Mouse (Mus musculus): ENCODE data around the gene Ddx49. TPM values are rescaled to one million over a fixed set of nuclear protein-coding genes. Genes with fewer than 3 reads are reported as not detected.

Ddx49 gene
- polyA plus RNA-seq (2012; rRNA removed; ENCODE audit: low replicate concordance) = 39.0 and 64.2 TPM in 2 replicates

GRCm38 (mm10) chr8:70302358-70302890 is at the start of gene Ddx49, which contains the start of gene Cope:
Gene Ddx49, minus strand, starts transcription at chr8:70302489.
Gene Cope, plus strand, starts transcription at chr8:70302518.

GRCm38 (mm10) chr8:70329124-70329834 is 27.0 kb upstream of the Ddx49 start, which contains the start of gene Gdf1:
Gene Gdf1, plus strand, starts transcription at chr8:70329817.

GRCm38 (mm10) chr8:70315624-70316510 is 13.6 kb upstream of the Ddx49 start, which contains the start of gene Cers1:
Gene Cers1, plus strand, starts transcription at chr8:70315775.

GRCm38 (mm10) chr8:70282603-70283135 is 19.6 kb downstream of the Ddx49 start, which contains the start of gene Homer3:
Gene Homer3, plus strand, starts transcription at chr8:70282827.

Other genes starting within 250 kb of the Ddx49 start
- 3.2 and 4.2 TPM in 2 replicates for gene Tm6sf2, start 229.6 kb downstream of the Ddx49 start, polyA plus RNA-seq (2012; rRNA removed; ENCODE audit: low replicate concordance)
- 0.42 and 0.92 TPM in 2 replicates for gene Hapln4, start 219.0 kb downstream of the Ddx49 start, polyA plus RNA-seq (2012; rRNA removed; ENCODE audit: low replicate concordance)
- 0.50 and 3.3 TPM in 2 replicates for gene Ncan, start 181.6 kb downstream of the Ddx49 start, polyA plus RNA-seq (2012; rRNA removed; ENCODE audit: low replicate concordance)
- gene Nr2c2ap, start 171.2 kb downstream of the Ddx49 start, polyA plus RNA-seq (2012; rRNA removed; ENCODE audit: low replicate concordance) = 18.9 and 21.9 TPM in 2 replicates
- 27.5 and 30.0 TPM in 2 replicates for gene Rfxank, start 163.3 kb downstream of the Ddx49 start, polyA plus RNA-seq (2012; rRNA removed; ENCODE audit: low replicate concordance)
- 105 and 114 TPM in 2 replicates for gene Borcs8, start 163.0 kb downstream of the Ddx49 start, polyA plus RNA-seq (2012; rRNA removed; ENCODE audit: low replicate concordance)
- gene Mef2b, start 162.8 kb downstream of the Ddx49 start, polyA plus RNA-seq (2012; rRNA removed; ENCODE audit: low replicate concordance) = 0.32 and 0.39 TPM in 2 replicates
- 123 and 138 TPM in 2 replicates for gene Tmem161a, start 130.1 kb downstream of the Ddx49 start, polyA plus RNA-seq (2012; rRNA removed; ENCODE audit: low replicate concordance)
- gene Slc25a42, start 90.2 kb downstream of the Ddx49 start, polyA plus RNA-seq (2012; rRNA removed; ENCODE audit: low replicate concordance) = 41.2 and 60.9 TPM in 2 replicates
- 37.0 and 50.6 TPM in 2 replicates for gene Sugp2, start 68.3 kb downstream of the Ddx49 start, polyA plus RNA-seq (2012; rRNA removed; ENCODE audit: low replicate concordance)
- 28.9 TPM in 2 replicates for gene Armc6, start 68.0 kb downstream of the Ddx49 start, polyA plus RNA-seq (2012; rRNA removed; ENCODE audit: low replicate concordance)
- gene Homer3, start 19.7 kb downstream of the Ddx49 start, polyA plus RNA-seq (2012; rRNA removed; ENCODE audit: low replicate concordance) = 41.4 and 54.4 TPM in 2 replicates
- 327 and 352 TPM in 2 replicates for gene Cope, start within 50 bp of the Ddx49 start, polyA plus RNA-seq (2012; rRNA removed; ENCODE audit: low replicate concordance)
- 1.3 and 8.5 TPM in 2 replicates for gene Cers1, start 13.3 kb upstream of the Ddx49 start, polyA plus RNA-seq (2012; rRNA removed; ENCODE audit: low replicate concordance)
- 0.53 and 1.3 TPM in 2 replicates for gene Gdf1, start 27.3 kb upstream of the Ddx49 start, polyA plus RNA-seq (2012; rRNA removed; ENCODE audit: low replicate concordance)
- 24.6 and 43.5 TPM in 2 replicates for gene Upf1, start 50.8 kb upstream of the Ddx49 start, polyA plus RNA-seq (2012; rRNA removed; ENCODE audit: low replicate concordance)
- gene Comp, start 71.1 kb upstream of the Ddx49 start, polyA plus RNA-seq (2012; rRNA removed; ENCODE audit: low replicate concordance) = 1.2 TPM in 2 replicates
- 13.5 and 36.3 TPM in 2 replicates for gene Crtc1, start 137.1 kb upstream of the Ddx49 start, polyA plus RNA-seq (2012; rRNA removed; ENCODE audit: low replicate concordance)
- 34.4 and 65.1 TPM in 2 replicates for gene Klhl26, start 174.5 kb upstream of the Ddx49 start, polyA plus RNA-seq (2012; rRNA removed; ENCODE audit: low replicate concordance)
- gene Tmem59l, start 184.9 kb upstream of the Ddx49 start, polyA plus RNA-seq (2012; rRNA removed; ENCODE audit: low replicate concordance) = 7.8 TPM in 1 of 2 replicates, not detected in the other
- 2.6 and 5.6 TPM in 2 replicates for gene Crlf1, start 190.7 kb upstream of the Ddx49 start, polyA plus RNA-seq (2012; rRNA removed; ENCODE audit: low replicate concordance)
- gene Rex1bd, start 204.3 kb upstream of the Ddx49 start, polyA plus RNA-seq (2012; rRNA removed; ENCODE audit: low replicate concordance) = 210 and 310 TPM in 2 replicates
- gene Uba52, start 208.3 kb upstream of the Ddx49 start, polyA plus RNA-seq (2012; rRNA removed; ENCODE audit: low replicate concordance) = 477 and 704 TPM in 2 replicates
- gene Fkbp8, start 225.2 kb upstream of the Ddx49 start, polyA plus RNA-seq (2012; rRNA removed; ENCODE audit: low replicate concordance) = 427 and 435 TPM in 2 replicates
- gene Kxd1, start 225.5 kb upstream of the Ddx49 start, polyA plus RNA-seq (2012; rRNA removed; ENCODE audit: low replicate concordance) = 103 and 119 TPM in 2 replicates
- 20.7 and 31.8 TPM in 2 replicates for gene Ell, start 237.0 kb upstream of the Ddx49 start, polyA plus RNA-seq (2012; rRNA removed; ENCODE audit: low replicate concordance)